Mouse (Mus musculus): ENCODE data around the gene Fyb.
A peak's percentile ranks its signal among the peaks of the same experiment; 100 is the strongest.

The Fyb gene

DNA sequence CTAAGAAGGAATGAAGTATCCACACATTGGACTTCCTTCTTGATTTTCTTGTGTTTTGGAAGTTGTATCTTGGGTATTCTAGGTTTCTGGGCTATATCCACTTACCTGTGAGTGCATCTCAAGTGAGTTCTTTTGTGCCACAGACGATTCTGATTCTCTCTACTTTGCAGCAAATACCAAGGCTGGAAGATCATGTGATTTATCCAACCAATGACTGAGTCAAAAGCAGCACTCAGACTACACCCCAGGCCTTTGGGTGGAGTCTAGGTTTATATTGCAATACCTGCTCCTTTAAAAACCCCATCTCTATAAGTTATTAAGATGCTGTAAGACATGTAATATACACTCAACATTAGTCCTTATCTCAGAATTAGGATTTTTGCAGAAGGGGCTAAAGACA, 77.7 kb downstream of the Fyb start:
- DNase-seq (ENCODE audit: low read depth), result no peak

DNA sequence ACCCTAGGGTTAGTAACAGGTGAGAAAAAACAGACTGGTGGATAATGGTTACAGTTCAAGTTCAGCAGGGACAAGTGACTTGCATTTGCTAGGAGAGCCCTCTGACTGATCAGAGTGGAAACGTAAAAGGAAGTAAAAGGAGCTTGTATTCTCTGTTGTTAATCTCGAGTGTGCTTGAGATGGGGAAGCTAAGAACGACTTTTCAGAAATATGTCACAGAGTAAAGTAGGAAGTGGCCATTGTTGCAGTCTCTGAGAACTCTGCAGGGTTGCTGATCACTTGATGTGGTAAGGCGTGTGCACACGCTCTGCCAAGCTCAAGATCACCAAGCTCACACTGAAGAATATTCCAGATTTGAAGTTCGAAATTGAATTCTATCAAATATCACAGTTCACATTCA, 78.7 kb downstream of the Fyb start:
- no peak for DNase-seq (ENCODE audit: low read depth)

DNA sequence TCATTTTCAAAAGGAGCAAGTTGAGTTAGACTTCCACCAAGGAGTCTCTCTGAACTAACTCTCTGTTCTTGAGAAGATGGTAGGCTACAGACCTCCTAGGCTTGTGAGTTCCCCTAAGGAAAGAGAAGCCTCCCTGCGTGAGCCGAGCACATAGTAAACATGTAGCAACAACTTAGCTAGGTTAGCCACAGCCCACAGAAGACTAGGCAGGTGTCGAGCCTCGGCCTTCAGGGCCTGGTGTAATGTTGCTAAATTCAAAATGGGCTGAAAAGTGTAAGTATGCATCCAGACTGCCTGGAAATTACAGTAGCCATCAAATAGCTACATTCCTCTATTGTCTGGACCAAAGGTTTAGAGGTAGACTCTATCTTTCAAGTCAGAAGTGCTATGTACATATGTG, 79.3 kb downstream of the Fyb start:
- no peak for DNase-seq (ENCODE audit: low read depth)

- no peak for DNase-seq (ENCODE audit: low read depth)
Observed at GRCm38 (mm10) chr15:6610703-6611102, 88.0 kb downstream of the Fyb start.

GRCm38 (mm10) chr15:6612835-6613234, 90.2 kb downstream of the Fyb start:
- no peak for DNase-seq (ENCODE audit: low read depth)

GRCm38 (mm10) chr15:6616382-6617149, 93.9 kb downstream of the Fyb start:
- DNase-seq (ENCODE audit: low read depth), result no peak

DNA sequence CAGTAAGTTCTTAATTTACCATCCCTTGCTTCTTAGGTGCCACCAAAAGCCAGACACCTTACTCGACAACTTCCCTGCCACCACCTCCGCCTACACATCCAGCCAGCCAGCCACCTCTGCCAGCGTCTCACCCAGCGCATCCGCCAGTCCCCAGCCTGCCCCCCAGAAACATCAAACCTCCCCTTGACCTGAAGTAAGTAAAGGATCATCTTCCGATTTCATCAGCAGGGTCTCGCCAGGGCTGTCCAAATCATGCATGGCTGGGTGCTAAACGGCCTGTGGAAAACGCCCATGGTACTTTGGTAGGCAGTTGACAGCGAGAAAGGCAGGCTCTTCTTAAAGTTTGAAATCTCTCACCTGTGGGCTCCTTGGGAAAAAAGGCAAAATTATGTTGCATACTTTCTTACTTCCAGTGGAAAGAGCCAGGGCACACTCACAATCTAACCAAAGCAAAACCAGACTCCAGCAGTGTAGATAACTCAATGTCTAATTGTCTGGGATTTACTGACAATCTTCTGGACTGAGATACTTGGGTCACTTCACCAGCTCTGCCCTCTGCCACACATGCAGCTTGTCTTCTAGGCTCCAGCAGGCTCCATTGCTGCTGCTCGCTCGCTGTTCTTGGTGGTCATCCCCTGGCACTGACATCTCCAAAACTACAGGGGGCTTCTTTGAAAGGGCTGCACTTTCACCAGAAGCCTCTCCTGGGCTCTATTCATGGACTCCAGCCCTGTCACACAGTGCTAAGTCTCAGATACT, 97.1 kb downstream of the Fyb start:
- no peak for DNase-seq (ENCODE audit: low read depth)

DNA sequence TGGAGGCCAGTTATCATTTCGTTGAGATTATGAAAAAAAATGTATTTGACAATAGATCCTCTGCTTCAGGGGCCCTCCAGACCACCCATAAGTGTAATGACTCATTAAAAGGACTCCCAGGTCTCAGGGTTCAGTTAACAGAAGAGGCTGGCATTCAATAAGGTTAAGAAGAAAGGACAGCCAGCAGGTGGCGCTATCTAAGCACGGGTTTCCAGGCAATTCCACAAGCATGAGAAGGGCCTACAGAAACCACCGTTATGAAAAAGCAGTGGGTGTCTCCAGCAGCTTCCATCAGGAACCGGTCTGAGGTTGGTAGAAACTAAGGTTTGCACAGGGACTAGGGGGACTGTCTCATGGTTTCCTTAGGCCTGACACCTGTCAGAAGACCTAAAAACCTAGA, 99.9 kb downstream of the Fyb start:
- peak; percentile 85 for DNase-seq (ENCODE audit: low read depth)

- DNase-seq (ENCODE audit: low read depth), result peak; percentile 10
Observed at GRCm38 (mm10) chr15:6623529-6624228, 101.0 kb downstream of the Fyb start.

- no peak for DNase-seq (ENCODE audit: low read depth)
Observed at GRCm38 (mm10) chr15:6624365-6625182, 101.9 kb downstream of the Fyb start.

- DNase-seq (ENCODE audit: low read depth), result peak; percentile 57
Observed at GRCm38 (mm10) chr15:6625607-6626033, 103.0 kb downstream of the Fyb start.

DNA sequence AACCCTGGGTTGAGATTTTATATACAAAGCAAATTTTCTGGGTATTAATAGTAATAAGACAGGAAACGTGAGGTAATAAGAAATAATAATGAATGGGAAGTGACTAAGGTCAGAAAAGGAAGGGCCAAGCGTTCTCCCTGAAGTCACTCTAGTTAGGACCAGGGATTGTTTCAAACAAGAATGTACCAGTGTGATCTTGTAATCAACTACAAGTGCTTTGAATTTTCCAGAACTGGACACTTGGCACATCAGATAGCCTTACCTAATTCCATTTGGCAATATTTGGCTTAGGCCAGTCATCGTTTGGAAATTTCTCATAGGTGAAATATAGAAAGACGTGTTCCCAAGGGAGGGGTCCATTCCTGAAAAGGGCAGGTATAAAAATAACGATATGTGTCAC, 103.5 kb downstream of the Fyb start:
- DNase-seq (ENCODE audit: low read depth), result no peak

DNA sequence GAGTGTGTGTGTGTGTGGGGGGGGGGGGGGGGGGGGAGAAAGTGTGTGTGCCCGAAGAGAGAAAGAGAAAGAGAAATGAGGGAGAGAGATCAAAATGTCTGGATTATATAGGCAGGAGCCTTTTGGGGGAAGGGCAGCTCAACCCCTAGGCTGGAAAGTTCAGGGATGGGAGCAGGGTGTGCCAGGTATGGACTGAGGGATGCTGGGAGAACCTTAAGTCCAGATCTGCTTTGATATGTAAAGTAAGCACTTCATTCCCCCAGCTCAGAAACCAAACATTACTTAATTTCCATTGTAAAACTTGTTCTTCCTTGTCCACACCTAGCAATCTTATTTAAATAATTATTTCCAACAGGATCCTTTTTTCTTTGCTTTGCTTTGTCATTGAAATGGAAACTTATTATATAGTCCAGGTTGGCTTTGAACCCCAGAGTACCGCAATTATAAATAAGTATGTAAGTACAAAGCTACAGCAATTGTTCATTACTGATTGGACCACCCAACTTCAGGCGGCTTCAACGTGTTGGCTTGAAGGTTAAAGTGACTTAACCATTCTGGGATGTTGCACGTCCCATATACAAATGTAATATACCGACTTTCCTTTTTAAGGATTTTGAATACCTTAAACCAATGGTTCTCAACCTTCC, 105.9 kb downstream of the Fyb start:
- no peak for DNase-seq (ENCODE audit: low read depth)

DNA sequence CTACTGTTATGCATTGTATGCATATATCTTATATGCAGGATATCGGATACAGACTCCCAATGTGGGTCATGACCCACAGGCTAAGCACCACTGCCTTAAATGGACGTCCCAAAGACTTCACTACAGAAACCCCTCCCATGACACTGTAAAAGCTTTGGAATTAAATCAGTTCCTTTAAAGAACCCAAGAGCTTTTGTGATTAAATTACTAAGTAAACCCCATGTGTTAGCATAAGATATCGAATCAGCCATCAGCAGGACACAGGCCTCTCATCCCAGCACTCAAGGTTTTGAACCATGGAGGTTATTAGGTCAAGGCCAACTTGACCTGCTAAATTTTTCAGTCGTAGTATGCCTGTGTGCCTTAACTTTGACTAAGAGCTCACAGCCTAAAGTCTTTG, 106.5 kb downstream of the Fyb start:
- no peak for DNase-seq (ENCODE audit: low read depth)

DNA sequence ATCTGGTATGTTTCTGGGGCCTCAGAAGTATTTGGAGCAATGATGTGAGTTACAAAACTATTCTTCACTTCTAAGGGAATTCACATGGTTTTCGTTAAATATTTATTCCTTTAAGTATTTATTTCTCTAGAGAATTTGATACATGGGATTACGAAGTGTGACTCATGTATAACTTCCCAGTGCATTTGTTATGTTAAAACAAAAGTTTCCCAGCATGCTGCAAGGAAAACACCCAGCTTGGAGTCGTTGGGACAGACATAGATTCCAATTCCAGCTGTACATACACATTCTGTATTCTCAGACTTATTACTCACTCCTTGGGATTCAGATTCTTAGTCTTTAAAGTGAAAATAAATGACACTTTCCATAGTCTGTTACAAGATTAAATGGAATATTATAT, 112.8 kb downstream of the Fyb start:
- DNase-seq (ENCODE audit: low read depth), result no peak

DNA sequence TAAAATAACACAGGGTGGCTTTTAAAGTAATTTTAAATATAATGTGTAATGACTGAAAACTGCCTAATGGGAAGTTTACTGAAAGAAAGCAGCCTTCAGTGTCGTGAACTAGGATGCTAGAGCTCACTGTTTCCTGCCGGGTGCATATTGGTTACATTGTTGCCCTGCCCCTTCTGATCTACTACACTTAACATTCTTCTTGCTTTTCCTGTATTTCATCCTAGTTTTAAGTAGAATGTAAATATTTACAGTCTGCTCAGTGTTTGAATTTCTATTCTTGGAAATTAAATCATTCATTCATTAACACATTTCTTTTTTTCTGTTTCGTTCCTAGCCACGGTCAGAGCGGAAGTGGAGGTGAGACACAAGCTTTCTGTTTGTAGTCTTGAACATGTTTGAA, 119.6 kb downstream of the Fyb start:
- DNase-seq (ENCODE audit: low read depth), result no peak

- DNase-seq (ENCODE audit: low read depth), result no peak
Observed at GRCm38 (mm10) chr15:6645498-6645897, 122.8 kb downstream of the Fyb start.

DNA sequence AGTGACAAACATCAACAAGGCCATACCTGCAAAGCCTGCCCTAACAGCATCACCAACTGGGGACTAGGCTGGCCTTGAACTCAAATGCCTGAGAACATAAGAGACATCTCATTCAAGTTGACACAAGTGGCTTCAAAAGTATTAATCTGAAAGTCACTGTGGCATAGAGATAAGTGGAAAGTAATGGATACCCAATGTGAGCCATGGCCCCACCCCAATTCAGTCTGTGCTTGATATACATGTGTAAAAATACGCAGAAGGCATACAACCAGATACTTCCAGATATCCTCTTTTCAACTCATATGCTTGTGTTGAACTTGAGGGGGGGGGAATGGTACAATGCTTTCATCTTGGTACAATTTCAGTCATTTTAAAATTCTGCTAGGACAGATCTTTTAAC, 124.4 kb downstream of the Fyb start:
- no peak for DNase-seq (ENCODE audit: low read depth)

DNA sequence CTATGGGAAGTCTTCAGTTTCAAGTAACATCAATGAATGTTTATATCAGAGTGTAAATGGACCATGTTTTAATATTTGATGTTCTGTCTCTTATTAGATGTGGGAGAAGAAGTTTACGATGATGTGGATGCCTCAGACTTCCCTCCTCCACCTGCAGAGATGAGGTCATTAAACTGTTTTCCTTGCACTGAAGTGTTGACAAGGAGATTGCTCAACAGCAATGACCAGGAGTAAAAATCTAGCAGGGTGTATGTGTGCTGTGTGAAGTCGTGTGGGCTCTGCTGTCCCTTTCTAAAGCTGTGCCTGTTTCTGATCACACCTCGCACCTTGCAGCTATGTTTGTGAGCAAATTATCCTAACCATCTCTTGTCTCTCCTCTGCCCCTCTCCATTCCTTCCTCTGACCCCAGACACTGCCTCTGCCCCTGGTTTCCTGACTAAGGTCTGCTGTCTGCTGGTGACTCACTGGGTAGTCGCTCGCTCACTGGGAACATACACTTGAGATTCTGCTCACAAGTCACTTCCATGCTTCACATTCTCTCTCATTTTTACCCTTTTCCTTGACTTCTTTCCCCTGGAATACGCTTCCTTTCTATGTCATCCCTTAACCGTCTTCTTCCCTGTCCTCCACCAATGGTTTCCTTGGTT, 126.2 kb downstream of the Fyb start:
- DNase-seq (ENCODE audit: low read depth), result no peak

- DNase-seq (ENCODE audit: low read depth), result no peak
Observed at GRCm38 (mm10) chr15:6653046-6653445, 130.4 kb downstream of the Fyb start.

DNA sequence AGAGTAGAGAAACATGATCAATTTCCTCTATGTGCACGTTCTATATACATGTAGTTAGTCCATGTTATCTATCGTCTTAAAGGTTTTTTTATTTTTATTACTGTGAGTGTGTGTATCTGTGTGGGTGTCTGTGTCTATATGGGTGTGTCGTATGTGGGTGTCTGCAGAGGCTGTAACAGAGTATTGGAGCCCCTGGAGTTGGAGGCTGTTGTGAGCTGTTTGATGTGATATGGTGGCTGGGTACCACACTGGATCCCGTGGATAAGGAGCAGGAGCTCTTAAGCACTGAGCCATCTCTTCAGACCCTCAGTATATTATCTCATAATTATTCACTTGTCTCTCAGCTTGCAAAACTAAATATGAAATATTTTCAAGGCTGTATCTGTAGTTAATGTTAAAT, 135.4 kb downstream of the Fyb start:
- peak; percentile 50 for DNase-seq (ENCODE audit: low read depth)

All from c-Kit-positive CD71-positive TER-119-negative erythroid progenitor cells, embryonic 14.5 days (primary cell).